Mouse (Mus musculus) kidney, embryonic 14.5 days (tissue): Measurements from ENCODE around the gene Vamp2. TPM values are rescaled to one million over a fixed set of nuclear protein-coding genes. Genes with fewer than 3 reads are reported as not detected.
A peak's percentile ranks its signal among the peaks of the same experiment; 100 is the strongest.

Source experiments
- ATAC-seq: fragments of 200-750 bp; cut with Nextera tagmentation; 2 replicates; pipeline ENCODE4 v1.8.0; 2017; ENCODE audit warnings: moderate number of reproducible peaks, mild to moderate bottlenecking, moderate TSS enrichment, moderate library complexity; ENCODE audit not compliant: low FRiP score, low TSS enrichment
- H3K27ac ChIP-seq: fragments of 300-500 bp; sonication (generic); 2 replicates; pipeline ENCODE4 v1.5.1; 2014; ENCODE audit warnings: low read depth, mild to moderate bottlenecking, low read length, moderate library complexity, mixed read lengths
- H3K27me3 ChIP-seq: fragments of 300-500 bp; sonication (generic); 2 replicates; pipeline ENCODE4 v1.6.1; 2014; ENCODE audit warnings: mild to moderate bottlenecking, low read length; ENCODE audit not compliant: control insufficient read depth, insufficient read depth
- H3K36me3 ChIP-seq: fragments of 300-500 bp; sonication (generic); 2 replicates; pipeline ENCODE4 v1.6.1; 2014; ENCODE audit warnings: low read length, mixed read lengths; ENCODE audit not compliant: control insufficient read depth, insufficient read depth
- H3K4me1 ChIP-seq: fragments of 300-500 bp; sonication (generic); 2 replicates; pipeline ENCODE4 v1.6.1; 2014; ENCODE audit warnings: low read length, mixed read lengths; ENCODE audit not compliant: control insufficient read depth, insufficient read depth
- H3K4me2 ChIP-seq: fragments of 300-500 bp; sonication (generic); replicated peaks from 2 replicates; pipeline ENCODE4 v1.6.1; 2014; ENCODE audit warnings: low read depth, mild to moderate bottlenecking, low read length
- H3K4me3 ChIP-seq: fragments of 300-500 bp; sonication (generic); 2 replicates; pipeline ENCODE4 v1.5.1; 2014; ENCODE audit warnings: mild to moderate bottlenecking, low read length
- H3K9ac ChIP-seq: fragments of 300-500 bp; sonication (generic); 2 replicates; pipeline ENCODE4 v1.6.1; 2014; ENCODE audit warnings: low read depth, mild to moderate bottlenecking, low read length, moderate library complexity
- H3K9me3 ChIP-seq: fragments of 300-500 bp; sonication (generic); 2 replicates; pipeline ENCODE4 v1.6.1; 2016; ENCODE audit warnings: low read length; ENCODE audit not compliant: control insufficient read depth
- WGBS: fragments of 180-500 bp; shearing (Covaris S2); extraction: QIAGEN DNeasy Blood & Tissue Kit; methylation state at CpG from one replicate; pipeline ENCODE4 v1.1.7; 2014; 5-methylcytosine and 5-hydroxymethylcytosine counted together
- polyA plus RNA-seq: library from polyadenylated mRNA; unstranded; fragments of >200 nt; fragmentation: Nextera tagmentation; extraction: Ambion mirVana; gene quantifications from 2 replicates; pipeline ENCODE4 v1.2.1, GENCODE M21; 2014

The Vamp2 gene
- polyA plus RNA-seq, 1 experiment from 2014 or later, result 86.5 TPM

GRCm38 (mm10) chr11:69105227-69105626, 16.9 kb downstream of the Vamp2 start:
- H3K9ac ChIP-seq, result no peak overlapping the region
- H3K4me1 ChIP-seq, result peaks cover 6% of the 10 kb centered on the region
- H3K9me3 ChIP-seq, result no peaks in the 10 kb centered on the region
- no peak overlapping the region for H3K4me2 ChIP-seq
- H3K36me3 ChIP-seq, result peaks cover 84% of the 10 kb centered on the region
- no peak overlapping the region for H3K4me3 ChIP-seq
- no peak for ATAC-seq
- no peaks in the 10 kb centered on the region for H3K27me3 ChIP-seq
- WGBS, result 90% methylated on average over 6 of the region's 6 CpGs
- no peak overlapping the region for H3K27ac ChIP-seq

DNA sequence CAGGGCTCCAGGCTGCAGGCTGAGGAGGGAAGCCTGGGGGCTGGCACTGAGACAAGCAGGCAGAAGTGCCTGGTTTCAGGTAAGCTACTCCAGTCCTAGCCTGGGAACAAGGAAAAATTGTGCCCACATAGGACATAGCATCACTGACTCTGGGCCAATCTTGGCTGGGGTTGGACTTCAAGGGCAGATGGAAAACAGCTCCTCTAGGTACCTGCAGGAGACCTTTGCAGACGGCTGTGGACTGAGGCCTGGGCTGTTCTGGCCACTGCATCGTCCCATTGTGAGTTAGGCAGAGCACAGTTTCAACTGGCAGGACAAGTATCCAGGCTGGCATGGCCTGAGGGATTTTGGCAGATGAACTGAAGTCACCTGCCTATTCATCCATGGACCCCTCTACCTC, 17.5 kb downstream of the Vamp2 start:
- Histone ChIP-seq H3K36me3 (peaks cover 81% of the 10 kb centered on the region), H3K4me1 (peaks cover under 1% of the 10 kb centered on the region), H3K9ac (no peak overlapping the region), H3K4me2 (no peak overlapping the region), H3K4me3 (no peak overlapping the region), H3K27ac (no peak overlapping the region), H3K9me3 (no peaks in the 10 kb centered on the region), H3K27me3 (no peaks in the 10 kb centered on the region)
- no peak for ATAC-seq
- WGBS, result 83% methylated on average over 2 of the region's 2 CpGs

DNA sequence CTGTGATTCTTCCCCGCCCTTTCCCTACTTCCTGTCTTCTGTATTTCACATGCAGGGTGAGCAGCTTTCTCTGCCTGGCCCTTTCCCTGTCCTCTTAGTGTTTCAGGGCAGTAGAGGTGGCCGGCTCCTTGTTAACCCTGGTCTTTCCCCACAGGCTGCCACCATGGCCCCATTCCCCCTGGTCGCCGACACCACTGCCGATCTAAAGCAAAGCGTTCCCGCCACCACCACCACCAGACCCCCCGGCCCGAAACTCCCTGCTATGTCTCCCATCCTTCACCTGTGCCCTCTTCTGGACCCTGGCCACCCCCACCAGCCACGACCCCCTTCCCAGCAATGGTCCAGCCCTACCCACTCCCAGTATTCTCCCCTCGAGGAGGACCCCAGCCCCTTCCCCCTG, 18.0 kb downstream of the Vamp2 start:
- Histone ChIP-seq H3K36me3 (peaks cover 76% of the 10 kb centered on the region), H3K27me3 (no peaks in the 10 kb centered on the region), H3K9ac (no peak overlapping the region), H3K27ac (no peak overlapping the region), H3K4me3 (no peak overlapping the region), H3K4me2 (no peak overlapping the region), H3K4me1 (no peaks in the 10 kb centered on the region), H3K9me3 (no peaks in the 10 kb centered on the region)
- ATAC-seq, result no peak
- 94% methylated on average over 11 of the region's 11 CpGs for WGBS

GRCm38 (mm10) chr11:69106842-69107241, 18.6 kb downstream of the Vamp2 start:
- Histone ChIP-seq H3K27me3 (no peaks in the 10 kb centered on the region), H3K4me3 (no peak overlapping the region), H3K9me3 (no peaks in the 10 kb centered on the region), H3K9ac (no peak overlapping the region), H3K36me3 (peaks cover 71% of the 10 kb centered on the region), H3K4me2 (no peak overlapping the region), H3K4me1 (no peaks in the 10 kb centered on the region), H3K27ac (no peak overlapping the region)
- WGBS, result 90% methylated on average over 11 of the region's 11 CpGs
- no peak for ATAC-seq

DNA sequence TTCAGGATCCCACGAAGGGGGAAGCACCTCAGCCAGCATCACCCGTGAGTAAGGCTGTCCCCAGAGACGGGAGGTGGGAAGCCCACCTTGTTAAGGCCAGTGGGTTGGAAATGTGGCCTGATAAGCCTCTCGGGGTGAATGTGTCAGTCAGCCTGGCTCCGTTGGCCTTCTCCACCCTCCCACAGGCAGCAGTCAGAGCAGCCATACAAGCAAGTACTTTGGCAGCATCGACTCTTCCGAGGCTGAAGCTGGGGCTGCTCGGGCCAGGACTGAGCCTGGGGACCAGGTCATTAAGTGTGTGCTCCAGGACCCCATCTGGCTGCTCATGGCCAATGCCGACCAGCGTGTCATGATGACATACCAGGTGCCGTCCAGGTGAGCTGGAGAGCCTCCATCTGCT, 19.4 kb downstream of the Vamp2 start:
- 90% methylated on average over 11 of the region's 11 CpGs for WGBS
- no peak overlapping the region for H3K9ac ChIP-seq
- H3K4me3 ChIP-seq, result no peak overlapping the region
- H3K27ac ChIP-seq, result no peak overlapping the region
- H3K9me3 ChIP-seq, result no peaks in the 10 kb centered on the region
- H3K4me1 ChIP-seq, result no peaks in the 10 kb centered on the region
- H3K36me3 ChIP-seq, result peaks cover 62% of the 10 kb centered on the region
- H3K27me3 ChIP-seq, result peaks cover 4% of the 10 kb centered on the region; the same call in 1 of the 2 replicates
- no peak overlapping the region for H3K4me2 ChIP-seq
- no peak for ATAC-seq

GRCm38 (mm10) chr11:69108223-69108622, 19.9 kb downstream of the Vamp2 start:
- Histone ChIP-seq H3K27me3 (peaks cover 4% of the 10 kb centered on the region; the same call in 1 of the 2 replicates), H3K27ac (no peak overlapping the region), H3K9ac (no peak overlapping the region), H3K36me3 (peaks cover 57% of the 10 kb centered on the region), H3K9me3 (no peaks in the 10 kb centered on the region), H3K4me1 (no peaks in the 10 kb centered on the region), H3K4me3 (no peak overlapping the region), H3K4me2 (no peak overlapping the region)
- ATAC-seq, result no peak
- WGBS, result 84% methylated on average over 9 of the region's 9 CpGs

DNA sequence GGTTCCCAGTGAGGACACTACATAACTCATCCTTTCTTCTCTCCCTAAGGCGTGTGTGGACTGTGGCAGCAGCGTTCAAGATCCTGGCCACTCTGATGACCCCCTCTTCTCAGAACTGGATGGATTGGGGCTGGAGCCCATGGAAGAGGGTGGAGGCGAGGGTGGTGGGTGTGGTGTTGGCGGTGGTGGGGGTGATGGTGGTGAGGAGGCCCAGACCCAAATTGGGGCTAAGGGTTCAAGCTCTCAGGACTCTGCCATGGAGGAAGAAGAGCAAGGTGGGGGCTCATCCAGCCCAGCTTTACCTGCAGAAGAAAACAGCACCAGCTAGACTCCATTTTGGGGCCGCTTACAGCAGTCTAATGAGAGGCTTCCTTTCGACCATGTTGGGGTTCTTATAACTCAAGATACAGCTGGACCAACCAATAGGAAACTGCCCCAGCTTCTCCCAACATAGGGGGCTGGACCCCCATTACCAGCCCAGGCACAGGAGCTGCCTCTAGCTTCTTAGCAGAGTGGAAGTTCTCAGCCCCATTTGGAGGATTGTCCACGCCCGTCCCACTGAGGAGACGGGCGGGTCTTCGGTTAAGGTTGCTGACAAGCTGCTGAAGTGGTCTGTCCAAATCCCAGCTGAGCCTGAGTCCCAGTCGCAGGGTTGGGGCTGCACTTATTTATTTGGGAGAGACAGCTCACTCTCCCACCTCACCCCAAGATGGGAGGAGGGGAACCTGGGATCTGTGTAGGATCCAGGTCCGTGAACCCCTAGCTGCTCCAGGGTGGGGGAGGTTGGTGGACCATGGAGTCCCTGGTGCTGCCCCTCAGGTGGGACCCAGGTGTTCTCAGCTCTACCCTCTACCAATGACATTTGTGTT, 21.0 kb downstream of the Vamp2 start:
- peaks cover 46% of the 10 kb centered on the region for H3K36me3 ChIP-seq
- WGBS, result 85% methylated on average over 13 of the region's 13 CpGs

DNA sequence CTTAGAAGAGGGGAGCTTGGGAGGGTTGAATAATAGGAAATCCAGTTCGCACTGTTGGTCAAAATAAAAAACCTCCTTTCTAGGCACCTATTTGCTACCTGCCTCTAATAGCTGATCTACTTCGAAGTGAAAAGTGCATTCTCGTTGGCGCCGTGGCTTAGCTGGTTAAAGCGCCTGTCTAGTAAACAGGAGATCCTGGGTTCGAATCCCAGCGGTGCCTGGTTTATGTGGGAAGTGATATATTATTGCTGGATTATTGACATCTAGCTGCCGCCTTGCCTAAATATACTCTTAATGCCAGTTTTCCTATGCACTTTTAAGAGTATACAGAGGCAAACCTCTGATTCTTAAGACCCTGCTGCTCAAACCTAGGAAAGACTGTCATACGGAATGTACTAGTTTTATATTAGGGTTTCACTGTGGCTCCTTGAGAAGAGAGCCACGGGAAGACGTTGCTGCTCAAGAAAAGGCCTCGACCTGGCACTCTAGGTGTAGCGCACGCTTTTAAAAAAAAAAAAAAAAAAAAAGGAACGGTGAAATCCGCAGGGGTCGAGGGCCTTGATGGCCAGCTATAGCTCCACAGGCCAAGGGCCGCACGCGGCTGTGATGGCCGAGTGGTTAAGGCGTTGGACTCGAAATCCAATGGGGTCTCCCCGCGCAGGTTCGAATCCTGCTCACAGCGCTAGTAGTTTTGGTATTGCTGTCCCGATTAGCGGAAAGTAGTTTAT, 22.2 kb downstream of the Vamp2 start:
- Histone ChIP-seq H3K4me1 (no peaks in the 10 kb centered on the region), H3K4me3 (peak overlapping the region; percentile 58), H3K9ac (peak overlapping the region; percentile 38; the same call in 1 of the 2 replicates), H3K27me3 (peaks cover 4% of the 10 kb centered on the region; the same call in 1 of the 2 replicates), H3K9me3 (no peaks in the 10 kb centered on the region), H3K4me2 (peak overlapping the region; percentile 51), H3K36me3 (peaks cover 34% of the 10 kb centered on the region), H3K27ac (no peak overlapping the region)
- peak; percentile 77 for ATAC-seq
- WGBS, result under 1% methylated on average over 30 of the region's 30 CpGs

More for the DNA sequence above, 21.0 kb downstream of the Vamp2 start:
- no peak overlapping the region for H3K9ac ChIP-seq
- H3K27ac ChIP-seq, result no peak overlapping the region
- H3K9me3 ChIP-seq, result no peaks in the 10 kb centered on the region
- peak; percentile 21; the same call in 1 of the 2 replicates for ATAC-seq
- no peak overlapping the region for H3K4me2 ChIP-seq
- H3K4me1 ChIP-seq, result no peaks in the 10 kb centered on the region
- H3K27me3 ChIP-seq, result peaks cover 4% of the 10 kb centered on the region; the same call in 1 of the 2 replicates
- H3K4me3 ChIP-seq, result no peak overlapping the region
